Mouse (Mus musculus) olfactory bulb, adult 2 months (tissue): ENCODE results near the gene Ppp2r5c.

Experiments used
- CTCF ChIP-seq: fragments of 200-500 bp; IDR thresholded peaks from 2 replicates; pipeline ENCODE4 v1.5.1; 2012; ENCODE audit warnings: low read depth, mild to moderate bottlenecking, low read length, moderate library complexity; ENCODE audit not compliant: insufficient read depth
- POLR2A ChIP-seq: fragments of 200-500 bp; IDR thresholded peaks from 2 replicates; pipeline ENCODE4 v1.6.1; 2012; ENCODE audit warnings: mild to moderate bottlenecking, low read depth, low read length, moderate library complexity; ENCODE audit not compliant: insufficient read depth

GRCm38 (mm10) chr12:110606676-110607075, 159.8 kb downstream of the Ppp2r5c start:
- TF ChIP-seq CTCF (no peak), POLR2A (no peak)
